Mouse (Mus musculus) liver, adult 2 months (tissue): ENCODE data around the gene Rbm7.

ENCODE experiments used
- CTCF ChIP-seq: fragments of 200-500 bp; IDR thresholded peaks from 2 replicates; pipeline ENCODE4 v1.5.1; 2011; ENCODE audit warnings: low read depth, low read length, control low read depth
- POLR2A ChIP-seq: fragments of 200-500 bp; IDR thresholded peaks from 2 replicates; pipeline ENCODE4 v1.6.1; 2011; ENCODE audit warnings: low read length, control low read depth; ENCODE audit not compliant: insufficient read depth; ENCODE audit errors: extremely low read depth

GRCm38 (mm10) chr9:48465671-48466070 lies 29.4 kb downstream of the Rbm7 start:
- TF ChIP-seq CTCF: peak; percentile 52
- no peak for TF ChIP-seq POLR2A
